Mouse (Mus musculus): Measurements from ENCODE around the gene Smoc1.

DNA sequence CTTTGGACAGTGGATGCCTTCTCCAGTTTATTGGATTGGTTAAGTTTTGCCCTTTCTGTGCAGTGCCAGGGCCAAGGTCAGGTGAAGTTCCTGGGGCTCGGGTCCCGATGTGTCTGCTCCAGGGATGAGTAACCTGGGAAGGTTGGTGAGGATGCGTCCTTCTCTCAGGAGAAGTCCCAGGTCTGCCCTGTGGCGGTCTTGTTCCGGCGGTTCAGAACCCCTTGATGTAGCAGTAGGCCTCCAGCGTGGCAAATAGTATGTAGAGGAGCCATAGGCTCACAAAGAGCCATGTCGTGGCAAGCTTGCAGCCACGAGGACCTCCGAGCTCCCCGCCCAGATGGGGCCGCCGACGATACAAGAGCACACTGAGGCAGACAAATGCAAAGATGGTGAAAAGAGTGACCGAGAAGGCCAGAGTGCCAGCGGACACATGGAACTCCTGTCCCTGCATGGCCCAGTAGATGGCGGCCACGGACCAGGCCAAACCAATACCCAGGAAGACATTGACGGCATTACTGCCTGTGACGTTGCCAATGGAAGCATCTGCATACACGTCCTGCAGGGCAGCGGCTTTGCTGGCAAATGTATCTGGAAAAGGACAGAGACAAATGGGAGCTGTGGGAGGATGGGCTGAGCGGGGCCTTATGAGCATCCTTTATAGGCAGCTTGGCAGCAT, 172.8 kb downstream of the Smoc1 start:
- TF ChIP-seq GATA1 (IDR thresholded peaks at IDR 0.05; ENCODE audit: low read length) (no peak), TAL1 (IDR thresholded peaks at IDR 0.05; ENCODE audit: low read length) (no peak)
